Mouse (Mus musculus) forebrain, embryonic 11.5 days (tissue): Measurements from ENCODE around the gene Gabra5. TPM values are rescaled to one million over a fixed set of nuclear protein-coding genes. Genes with fewer than 3 reads are reported as not detected.

ENCODE experiments used
- ATAC-seq: fragments of 200-750 bp; cut with Nextera tagmentation; replicated peaks from 2 replicates; pipeline ENCODE4 v1.8.0; 2017; ENCODE audit warnings: moderate TSS enrichment; ENCODE audit not compliant: low FRiP score
- DNase-seq: peaks from one replicate; pipeline ENCODE4 v3.0.0-alpha.2; 2017; ENCODE audit warnings: low spot score
- H3K27ac ChIP-seq: fragments of 300-500 bp; sonication (generic); 2 replicates; pipeline ENCODE4 v1.5.1; 2014; ENCODE audit warnings: low read depth, low read length
- H3K27me3 ChIP-seq: fragments of 300-500 bp; sonication (generic); 2 replicates; pipeline ENCODE4 v1.6.1; 2014; ENCODE audit warnings: mild to moderate bottlenecking, low read length, mixed read lengths; ENCODE audit not compliant: control insufficient read depth, insufficient read depth
- H3K36me3 ChIP-seq: fragments of 300-500 bp; sonication (generic); 2 replicates; pipeline ENCODE4 v1.6.1; 2014; ENCODE audit warnings: mild to moderate bottlenecking, low read length, moderate library complexity, mixed read lengths; ENCODE audit not compliant: control insufficient read depth, insufficient read depth
- H3K4me1 ChIP-seq: fragments of 300-500 bp; sonication (generic); replicated peaks from 2 replicates; pipeline ENCODE4 v1.6.1; 2014; ENCODE audit warnings: low read length, mixed read lengths; ENCODE audit not compliant: control insufficient read depth, insufficient read depth
- H3K4me2 ChIP-seq: fragments of 300-500 bp; sonication (generic); 2 replicates; pipeline ENCODE4 v1.6.1; 2014; ENCODE audit warnings: low read depth, mild to moderate bottlenecking, low read length, moderate library complexity, mixed read lengths; ENCODE audit not compliant: severe bottlenecking
- H3K4me3 ChIP-seq: fragments of 300-500 bp; sonication (generic); 2 replicates; pipeline ENCODE4 v1.5.1; 2014; ENCODE audit warnings: low read depth, low read length
- H3K9ac ChIP-seq: fragments of 300-500 bp; sonication (generic); 2 replicates; pipeline ENCODE4 v1.6.1; 2014; ENCODE audit warnings: low read length
- H3K9me3 ChIP-seq: fragments of 300-500 bp; sonication (generic); 2 replicates; pipeline ENCODE4 v1.6.1; 2016; ENCODE audit warnings: low read length, mixed read lengths; ENCODE audit not compliant: control insufficient read depth
- WGBS: fragments of 180-500 bp; shearing (Covaris S2); extraction: QIAGEN DNeasy Blood & Tissue Kit; methylation state at CpG from one replicate; pipeline ENCODE4 v1.1.7; 2014; 5-methylcytosine and 5-hydroxymethylcytosine counted together
- polyA plus RNA-seq: library from polyadenylated mRNA; unstranded; fragments of >200 nt; fragmentation: Nextera tagmentation; extraction: Ambion mirVana; gene quantifications from 2 replicates; pipeline ENCODE4 v1.2.1, GENCODE M21; 2014

Gabra5 gene
- polyA plus RNA-seq, 1 experiment from 2014 or later = 0.59 TPM

DNA sequence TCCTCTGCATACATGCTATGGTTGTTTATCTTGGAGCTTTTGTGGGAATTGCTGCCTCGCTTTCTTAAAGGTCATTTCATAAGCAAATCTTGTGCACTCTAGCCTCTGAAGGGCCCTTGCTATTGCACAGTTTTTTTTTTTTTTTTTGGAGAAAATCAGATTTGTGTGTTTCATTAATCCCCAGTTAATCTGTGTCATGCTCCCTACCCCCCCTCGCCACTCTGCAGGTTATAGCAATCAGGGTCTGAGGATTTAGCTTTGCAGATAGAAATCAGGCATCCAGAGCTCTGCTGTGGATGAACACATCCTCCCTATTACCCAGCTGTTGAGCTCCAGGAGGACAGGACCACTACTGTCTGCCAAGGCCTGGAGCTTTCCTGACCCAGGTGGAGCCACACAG lies 90.5 kb downstream of the Gabra5 start, which contains the start of gene Gabrb3:
Gene Gabrb3, plus strand, starts transcription at position 301 of the 400 bp plus-strand sequence.
- Histone ChIP-seq H3K36me3 (no peaks in the 10 kb centered on the region), H3K9ac (no peak within 1 kb of the TSS), H3K4me3 (no peak within 1 kb of the TSS), H3K4me1 (no peaks in the 10 kb centered on the region), H3K4me2 (no peak within 1 kb of the TSS), H3K27me3 (no peaks in the 10 kb centered on the region), H3K27ac (no peak within 1 kb of the TSS), H3K9me3 (no peaks in the 10 kb centered on the region)
- 74% methylated on average over 2 of the region's 2 CpGs for WGBS
- ATAC-seq = no peak
- DNase-seq = no peak

DNA sequence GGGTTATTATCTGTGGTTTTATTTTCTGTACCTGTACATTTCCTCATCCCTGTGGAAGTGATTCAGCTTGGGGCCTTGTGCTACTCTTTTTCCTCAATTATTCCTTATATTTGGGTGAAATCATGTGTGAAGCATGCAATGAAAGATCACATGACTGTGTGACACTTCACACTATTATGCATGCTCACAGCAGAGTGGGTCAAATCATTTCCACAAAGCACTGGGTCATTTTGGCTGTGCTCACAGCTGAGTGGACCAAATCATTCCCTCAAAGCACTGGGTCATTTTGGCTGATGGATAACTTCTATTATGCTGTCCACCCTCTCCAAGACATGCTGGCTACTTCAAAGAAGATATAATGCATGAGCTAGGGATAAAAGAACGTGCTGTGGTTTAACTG lies 97.0 kb downstream of the Gabra5 start:
- Histone ChIP-seq H3K27ac (no peak overlapping the region), H3K36me3 (no peaks in the 10 kb centered on the region), H3K9me3 (no peaks in the 10 kb centered on the region), H3K27me3 (no peaks in the 10 kb centered on the region), H3K4me2 (no peak overlapping the region), H3K9ac (no peak overlapping the region), H3K4me1 (no peaks in the 10 kb centered on the region), H3K4me3 (no peak overlapping the region)
- WGBS = 35% methylated on average over 1 of the region's 1 CpGs
- ATAC-seq = no peak; the same call in 1 of the 2 replicates
- DNase-seq = no peak

DNA sequence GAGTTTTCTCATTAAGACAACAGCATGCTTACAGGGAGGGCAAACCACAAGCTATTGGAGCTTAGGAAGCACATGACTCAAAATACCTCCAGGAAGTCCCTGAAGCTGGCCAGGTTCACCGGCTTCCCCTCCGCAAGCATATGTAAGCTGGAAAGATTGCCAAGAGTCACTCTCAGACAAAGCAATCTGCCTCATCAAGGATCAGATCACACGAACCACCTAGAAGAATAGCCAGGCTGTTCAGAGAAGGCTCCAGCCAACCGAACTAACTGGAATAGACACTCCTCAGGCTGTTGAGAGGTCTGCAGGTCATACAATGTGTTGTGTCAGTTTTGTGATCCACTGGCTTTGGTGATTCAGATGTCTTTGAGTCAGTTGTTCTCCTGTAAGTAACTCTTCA lies 98.7 kb downstream of the Gabra5 start:
- H3K36me3 ChIP-seq = no peaks in the 10 kb centered on the region
- H3K27ac ChIP-seq = no peak overlapping the region
- no peak overlapping the region for H3K9ac ChIP-seq
- 83% methylated on average over 4 of the region's 4 CpGs for WGBS
- no peaks in the 10 kb centered on the region for H3K27me3 ChIP-seq
- H3K4me1 ChIP-seq = no peaks in the 10 kb centered on the region
- no peak overlapping the region for H3K4me2 ChIP-seq
- no peaks in the 10 kb centered on the region for H3K9me3 ChIP-seq
- no peak overlapping the region for H3K4me3 ChIP-seq
- no peak for DNase-seq
- ATAC-seq = no peak

DNA sequence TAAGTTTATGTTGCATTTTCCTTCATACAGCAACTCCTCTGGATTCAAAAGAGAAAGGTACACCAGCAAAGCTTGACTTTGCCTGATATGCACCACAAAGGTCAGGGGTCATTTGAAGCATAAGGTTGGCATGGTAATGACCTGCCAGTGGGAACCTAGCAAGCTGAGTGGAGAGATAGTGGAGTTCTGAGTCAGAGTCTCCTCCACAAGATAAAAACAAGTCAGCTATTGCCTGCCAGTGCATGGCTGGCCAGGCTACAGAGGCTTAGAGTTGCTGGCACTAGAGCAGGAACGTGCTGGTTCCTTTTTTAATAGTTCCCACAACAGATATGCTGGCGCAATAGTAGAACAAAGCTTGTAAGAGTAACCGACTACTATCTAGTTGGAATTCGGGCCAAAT lies 116.3 kb downstream of the Gabra5 start:
- no peak overlapping the region for H3K4me3 ChIP-seq
- no peaks in the 10 kb centered on the region for H3K36me3 ChIP-seq
- WGBS = 91% methylated on average over 4 of the region's 4 CpGs
- no peaks in the 10 kb centered on the region for H3K9me3 ChIP-seq
- no peaks in the 10 kb centered on the region for H3K4me1 ChIP-seq
- H3K27me3 ChIP-seq = no peaks in the 10 kb centered on the region
- no peak overlapping the region for H3K27ac ChIP-seq
- DNase-seq (no peak), ATAC-seq (no peak)
- H3K4me2 ChIP-seq = no peak overlapping the region
- H3K9ac ChIP-seq = no peak overlapping the region

DNA sequence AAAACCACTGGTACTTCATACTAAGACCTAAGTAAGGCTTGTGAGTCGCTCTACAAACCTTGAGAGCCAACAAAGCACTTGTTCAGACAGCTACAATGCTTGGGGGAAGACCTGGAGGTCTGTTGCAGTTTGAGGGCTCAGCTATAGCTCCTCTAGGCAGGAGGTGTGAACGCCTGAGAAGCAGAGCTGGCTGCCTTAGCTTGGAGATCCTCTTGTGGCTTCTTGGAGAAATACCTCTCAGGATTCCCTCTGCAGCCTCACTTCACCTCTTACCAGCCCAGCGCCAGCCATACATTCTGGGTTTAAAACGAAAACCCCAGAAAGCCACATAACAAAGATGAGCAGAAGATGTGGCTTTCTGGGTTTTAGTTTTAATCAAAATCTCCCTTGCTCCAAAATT lies 119.8 kb downstream of the Gabra5 start:
- no peak overlapping the region for H3K4me3 ChIP-seq
- no peak overlapping the region for H3K9ac ChIP-seq
- H3K4me2 ChIP-seq = no peak overlapping the region
- peaks cover 3% of the 10 kb centered on the region; the same call in 1 of the 2 replicates for H3K27me3 ChIP-seq
- DNase-seq (no peak), ATAC-seq (no peak)
- no peaks in the 10 kb centered on the region for H3K4me1 ChIP-seq
- no peaks in the 10 kb centered on the region for H3K36me3 ChIP-seq
- WGBS = 54% methylated on average over 4 of the region's 4 CpGs
- no peaks in the 10 kb centered on the region for H3K9me3 ChIP-seq
- H3K27ac ChIP-seq = no peak overlapping the region

DNA sequence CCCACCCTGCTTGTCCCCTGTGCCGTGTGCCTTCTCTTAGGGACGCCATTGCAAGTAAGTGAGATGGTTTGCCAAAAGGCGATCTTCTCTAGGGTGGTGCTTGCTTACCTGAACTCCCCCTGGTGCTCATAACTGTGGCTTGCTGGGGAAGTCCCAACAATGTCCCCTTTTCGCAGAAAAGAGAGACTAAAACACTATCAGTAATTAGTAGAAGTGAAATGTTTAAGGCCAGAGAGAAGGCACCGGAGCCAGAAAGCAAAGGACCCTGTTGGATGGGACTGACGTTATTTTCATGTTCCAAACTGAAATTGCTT lies 122.6 kb downstream of the Gabra5 start:
- no peak for DNase-seq
- ATAC-seq = no peak; the same call in 1 of the 2 replicates
- H3K36me3 ChIP-seq = no peaks in the 10 kb centered on the region
- H3K4me3 ChIP-seq = peak overlapping the region; percentile 58
- no peaks in the 10 kb centered on the region for H3K9me3 ChIP-seq
- no peak overlapping the region for H3K27ac ChIP-seq
- no peak overlapping the region for H3K9ac ChIP-seq
- no peaks in the 10 kb centered on the region for H3K4me1 ChIP-seq
- H3K4me2 ChIP-seq = peak overlapping the region; percentile 95
- WGBS = 17% methylated on average over 6 of the region's 6 CpGs
- H3K27me3 ChIP-seq = peaks cover 3% of the 10 kb centered on the region; the same call in 1 of the 2 replicates

DNA sequence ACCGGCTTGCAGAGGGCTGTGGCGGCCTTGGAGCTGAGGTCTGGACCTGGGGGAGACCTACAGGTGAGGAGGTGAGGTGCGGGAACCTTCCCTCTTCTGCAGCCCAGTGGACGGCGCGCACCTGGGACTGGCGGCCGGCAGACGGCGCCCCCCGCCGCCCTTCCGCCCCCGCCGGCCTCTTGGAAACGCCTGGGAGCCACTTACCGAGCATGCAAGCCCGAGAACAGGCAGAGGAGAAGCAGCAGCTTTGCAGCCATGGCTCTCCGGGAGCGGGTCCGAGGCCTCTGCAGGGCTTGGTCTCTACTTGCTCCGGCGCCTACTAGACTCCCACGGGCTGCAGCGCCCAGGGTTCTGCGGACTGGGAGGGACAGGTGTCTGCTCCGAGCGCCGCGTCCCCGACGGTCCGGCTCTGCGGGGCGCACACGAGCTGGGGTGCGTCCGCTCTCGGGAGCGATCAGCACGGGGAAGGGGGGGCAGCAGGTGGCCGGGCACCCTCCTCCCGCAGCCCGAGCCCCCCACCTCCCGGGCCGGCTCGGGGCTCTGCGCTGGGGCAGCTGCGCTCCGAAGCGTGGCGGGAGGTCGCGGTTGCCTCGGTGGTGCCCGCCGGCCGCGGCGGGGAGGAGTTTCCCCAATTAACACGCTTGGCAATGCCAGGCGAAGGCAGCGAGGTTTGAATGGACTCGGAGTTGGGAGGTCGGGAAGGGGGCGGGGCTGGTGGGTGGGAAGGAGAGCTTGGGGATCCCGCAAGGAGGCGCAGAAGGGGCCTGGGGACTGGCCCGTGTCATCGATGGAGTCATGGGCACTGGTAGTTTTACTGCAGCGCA lies 123.1 kb downstream of the Gabra5 start, which contains the start of gene Gabrg3:
Gene Gabrg3, minus strand, starts transcription at position 672 of the 824 bp plus-strand sequence.
- Histone ChIP-seq H3K36me3 (no peaks in the 10 kb centered on the region), H3K9ac (peak within 1 kb of the TSS; percentile 57), H3K4me1 (no peaks in the 10 kb centered on the region), H3K4me3 (peak within 1 kb of the TSS; percentile 58), H3K9me3 (no peaks in the 10 kb centered on the region), H3K4me2 (peak within 1 kb of the TSS; percentile 95), H3K27ac (no peak within 1 kb of the TSS), H3K27me3 (peaks cover 3% of the 10 kb centered on the region; the same call in 1 of the 2 replicates)
- peak; percentile 77 for DNase-seq
- peak; percentile 83 for ATAC-seq
- WGBS = under 1% methylated on average over 65 of the region's 71 CpGs

DNA sequence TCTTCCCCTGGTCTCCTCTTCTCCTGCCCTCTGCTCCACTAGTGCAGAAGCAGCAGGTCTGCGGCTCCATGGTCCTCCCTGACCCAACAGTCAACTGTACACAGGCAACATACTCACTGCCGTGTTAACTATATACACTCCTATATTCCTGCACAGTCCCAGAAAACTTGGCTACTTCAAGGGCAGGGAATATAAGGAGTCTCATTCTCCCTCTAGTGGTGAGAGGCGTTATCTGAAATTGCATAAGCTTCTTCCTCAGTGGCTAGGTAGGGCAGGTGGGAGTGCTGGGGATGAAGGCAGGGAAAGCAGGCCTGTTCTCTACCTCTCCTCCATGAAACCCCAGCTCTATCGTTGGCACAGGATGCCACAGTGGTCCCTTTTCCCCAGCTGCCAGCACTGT lies 125.7 kb downstream of the Gabra5 start:
- no peaks in the 10 kb centered on the region for H3K4me1 ChIP-seq
- H3K4me2 ChIP-seq = no peak overlapping the region
- H3K9me3 ChIP-seq = no peaks in the 10 kb centered on the region
- DNase-seq (no peak), ATAC-seq (peak; percentile 41)
- WGBS = 26% methylated on average over 4 of the region's 4 CpGs
- H3K27ac ChIP-seq = no peak overlapping the region
- peaks cover 3% of the 10 kb centered on the region; the same call in 1 of the 2 replicates for H3K27me3 ChIP-seq
- no peaks in the 10 kb centered on the region for H3K36me3 ChIP-seq
- H3K9ac ChIP-seq = no peak overlapping the region
- no peak overlapping the region for H3K4me3 ChIP-seq

DNA sequence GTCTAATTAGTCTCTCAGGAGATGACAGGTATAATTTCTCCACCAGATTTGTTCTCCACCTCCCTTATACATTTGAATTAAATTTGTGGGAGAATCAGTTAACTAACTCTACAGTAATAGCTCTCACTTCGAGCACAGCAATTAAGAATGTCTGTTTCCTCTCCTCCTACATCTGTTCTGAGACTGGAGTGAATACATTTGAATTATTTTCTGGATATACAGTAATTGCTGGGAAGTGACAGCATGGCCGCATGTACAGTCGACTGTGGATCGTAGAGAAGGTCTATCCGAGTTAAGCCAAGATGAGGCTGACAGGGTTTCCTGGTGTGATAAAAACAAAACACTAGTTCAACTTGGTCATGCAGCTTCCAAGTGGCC lies 143.9 kb downstream of the Gabra5 start:
- H3K4me3 ChIP-seq = no peak overlapping the region
- H3K27ac ChIP-seq = no peak overlapping the region
- no peaks in the 10 kb centered on the region for H3K36me3 ChIP-seq
- H3K9me3 ChIP-seq = no peaks in the 10 kb centered on the region
- ATAC-seq (no peak), DNase-seq (no peak)
- no peak overlapping the region for H3K4me2 ChIP-seq
- H3K4me1 ChIP-seq = no peaks in the 10 kb centered on the region
- no peak overlapping the region for H3K9ac ChIP-seq
- H3K27me3 ChIP-seq = no peaks in the 10 kb centered on the region
- whole genome bisulfite sequencing = 89% methylated on average over 5 of the region's 5 CpGs
